Mouse (Mus musculus): Measurements from ENCODE around the gene Adcy6. TPM values are rescaled to one million over a fixed set of nuclear protein-coding genes. Genes with fewer than 3 reads are reported as not detected.

The Adcy6 gene
- polyA plus RNA-seq, 1 experiment from 2014 or later: 9.6 TPM

DNA sequence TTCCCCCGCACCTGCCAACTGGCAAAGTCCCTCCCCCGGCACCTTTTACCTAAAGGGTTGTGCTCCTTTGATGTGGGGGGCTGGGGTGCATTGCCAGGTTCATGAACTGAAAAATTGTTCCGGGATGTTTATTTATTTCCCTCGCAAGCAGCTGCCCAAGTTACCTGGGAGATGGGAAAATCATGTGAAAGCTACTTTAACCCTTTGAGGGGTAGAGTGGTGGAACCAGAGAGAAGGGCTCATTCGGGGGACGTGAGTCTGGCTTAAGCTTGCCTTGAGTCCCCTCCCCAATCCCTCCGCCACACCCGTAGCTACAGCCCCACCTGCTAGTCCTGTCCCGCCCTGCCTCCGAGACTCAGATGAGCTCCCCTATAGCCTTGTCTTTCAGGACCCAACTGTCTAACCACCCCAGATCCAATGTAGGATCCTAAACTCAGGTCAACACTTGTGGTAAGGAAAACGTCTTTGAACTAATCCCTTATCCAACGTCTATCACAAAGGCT is 306 bp upstream of the Adcy6 start:
- Histone ChIP-seq H3K36me3 (ENCODE audit: control insufficient read depth, insufficient read depth, low read length) (no peaks in the 10 kb centered on the region), H3K4me2 (ENCODE audit: low read length) (peak overlapping the region; percentile 90), H3K9ac (replicated peaks; ENCODE audit: low read length) (peak overlapping the region; percentile 87), H3K9me3 (ENCODE audit: control insufficient read depth, low read length) (no peaks in the 10 kb centered on the region), H3K27me3 (ENCODE audit: control insufficient read depth, insufficient read depth, low read length) (no peaks in the 10 kb centered on the region), H3K27ac (replicated peaks; ENCODE audit: low read depth, low read length) (peak overlapping the region; percentile 87), H3K4me1 (ENCODE audit: control insufficient read depth, insufficient read depth, low read length) (peaks cover 25% of the 10 kb centered on the region), H3K4me3 (replicated peaks; ENCODE audit: low read depth, low read length) (peak overlapping the region; percentile 73)
- DNase-seq (peak; percentile 60), ATAC-seq (ENCODE audit: low FRiP score, low TSS enrichment) (no peak)
- 2% methylated on average over 12 of the region's 12 CpGs for WGBS

DNA sequence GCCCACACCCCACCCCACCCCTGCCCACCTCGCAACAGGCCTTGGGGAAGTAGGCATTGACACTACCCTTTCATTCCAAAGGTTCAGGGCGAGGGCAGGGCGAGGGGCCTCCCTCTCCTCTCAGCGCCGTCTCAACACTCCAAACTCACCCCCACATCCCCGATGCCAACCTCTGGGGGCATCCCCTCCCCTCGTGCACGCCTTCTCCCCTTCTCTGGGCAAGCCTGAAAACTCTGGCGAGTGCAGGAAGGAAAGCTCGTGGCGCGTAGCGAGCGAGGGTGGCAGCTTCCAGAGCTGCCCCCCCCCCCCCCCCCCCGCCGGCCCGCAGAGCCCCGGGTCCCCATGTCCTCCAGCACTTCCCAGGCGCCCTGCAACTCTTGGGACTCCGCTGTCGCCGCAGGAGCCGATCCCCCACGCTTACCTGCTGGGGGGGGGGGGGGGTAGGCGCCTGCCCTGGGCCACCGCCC is 1.1 kb downstream of the Adcy6 start:
- peak overlapping the region; percentile 87 for H3K9ac ChIP-seq (replicated peaks; ENCODE audit: low read length)
- DNase-seq (peak; percentile 59), ATAC-seq (ENCODE audit: low FRiP score, low TSS enrichment) (peak; percentile 15)
- WGBS: under 1% methylated on average over 10 of the region's 26 CpGs
- H3K36me3 ChIP-seq (ENCODE audit: control insufficient read depth, insufficient read depth, low read length): peaks cover 7% of the 10 kb centered on the region
- H3K9me3 ChIP-seq (ENCODE audit: control insufficient read depth, low read length): no peaks in the 10 kb centered on the region
- H3K27me3 ChIP-seq (ENCODE audit: control insufficient read depth, insufficient read depth, low read length): no peaks in the 10 kb centered on the region
- H3K4me3 ChIP-seq (replicated peaks; ENCODE audit: low read depth, low read length): peak overlapping the region; percentile 73
- H3K27ac ChIP-seq (replicated peaks; ENCODE audit: low read depth, low read length): peak overlapping the region; percentile 87
- H3K4me1 ChIP-seq (ENCODE audit: control insufficient read depth, insufficient read depth, low read length): peaks cover 21% of the 10 kb centered on the region
- peak overlapping the region; percentile 90 for H3K4me2 ChIP-seq (ENCODE audit: low read length)

DNA sequence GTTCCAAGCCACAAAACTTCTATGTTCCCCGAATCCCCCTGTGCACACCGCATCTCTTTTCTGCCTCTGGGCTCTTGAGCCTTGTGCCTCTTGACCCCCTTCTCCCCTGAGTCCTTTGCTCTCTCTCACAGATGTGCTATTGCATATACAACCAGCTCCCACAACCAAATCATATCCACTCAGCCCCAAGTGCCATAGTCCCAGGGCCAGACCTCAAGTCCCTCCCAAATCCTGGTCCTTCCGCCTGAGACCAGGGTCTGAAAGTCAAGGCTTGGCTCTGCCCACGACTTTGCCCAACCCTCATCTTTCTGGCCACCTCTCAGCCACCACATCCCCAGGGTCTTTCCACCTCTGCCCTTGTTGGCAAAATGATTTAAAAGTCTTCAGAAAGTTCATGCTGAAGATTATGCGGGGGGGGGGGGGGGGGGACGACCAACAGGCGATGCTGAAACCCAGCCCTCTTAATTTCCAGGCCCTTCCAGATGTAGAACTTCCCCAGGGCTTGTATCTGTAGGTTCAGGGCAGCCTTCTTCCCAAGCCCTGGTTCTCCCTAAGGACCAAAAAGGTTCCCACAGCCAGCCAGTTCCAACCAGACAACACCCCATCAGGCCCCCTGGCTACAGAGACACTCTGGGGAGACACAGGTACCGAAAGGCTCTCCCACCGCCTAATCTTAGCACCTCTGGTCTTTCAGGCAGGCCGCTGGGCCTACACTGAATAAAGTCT is 1.7 kb downstream of the Adcy6 start:
- peak overlapping the region; percentile 90 for H3K4me2 ChIP-seq (ENCODE audit: low read length)
- peak; percentile 6; the same call in 1 of the 2 replicates for ATAC-seq (ENCODE audit: low FRiP score, low TSS enrichment)
- H3K4me3 ChIP-seq (replicated peaks; ENCODE audit: low read depth, low read length): peak overlapping the region; percentile 73
- H3K9me3 ChIP-seq (ENCODE audit: control insufficient read depth, low read length): no peaks in the 10 kb centered on the region
- DNase-seq: no peak
- H3K27ac ChIP-seq (replicated peaks; ENCODE audit: low read depth, low read length): 0 out of 2 replicates have a peak overlapping the region, but pooled peaks have one; percentile 87
- H3K27me3 ChIP-seq (ENCODE audit: control insufficient read depth, insufficient read depth, low read length): no peaks in the 10 kb centered on the region
- 11% methylated on average over 10 of the region's 10 CpGs for WGBS
- peaks cover 12% of the 10 kb centered on the region for H3K36me3 ChIP-seq (ENCODE audit: control insufficient read depth, insufficient read depth, low read length)
- H3K4me1 ChIP-seq (ENCODE audit: control insufficient read depth, insufficient read depth, low read length): peaks cover 21% of the 10 kb centered on the region
- peak overlapping the region; percentile 87 for H3K9ac ChIP-seq (replicated peaks; ENCODE audit: low read length)

DNA sequence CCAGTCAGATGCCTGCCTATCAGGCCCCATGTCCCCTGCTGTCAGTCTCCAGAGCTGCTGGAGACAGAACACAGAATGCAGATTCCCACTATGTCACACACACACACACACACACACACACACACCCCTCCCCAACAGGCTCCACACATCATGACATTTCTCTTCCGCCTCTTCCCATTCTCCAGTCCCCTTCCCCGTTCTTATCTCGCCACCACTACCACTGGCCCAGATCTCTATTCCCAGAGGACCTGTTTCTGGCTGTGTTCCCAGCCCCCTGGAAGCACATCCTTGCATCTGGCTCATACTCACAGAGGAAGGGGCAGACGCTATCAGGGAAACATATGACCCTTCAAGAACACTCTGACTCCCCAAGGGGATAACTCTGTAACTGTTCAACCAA is 2.3 kb downstream of the Adcy6 start:
- Histone ChIP-seq H3K9ac (replicated peaks; ENCODE audit: low read length) (0 out of 2 replicates have a peak overlapping the region, but pooled peaks have one; percentile 87), H3K4me1 (ENCODE audit: control insufficient read depth, insufficient read depth, low read length) (peaks cover 21% of the 10 kb centered on the region), H3K9me3 (ENCODE audit: control insufficient read depth, low read length) (no peaks in the 10 kb centered on the region), H3K27ac (replicated peaks; ENCODE audit: low read depth, low read length) (no peak overlapping the region), H3K27me3 (ENCODE audit: control insufficient read depth, insufficient read depth, low read length) (no peaks in the 10 kb centered on the region), H3K36me3 (ENCODE audit: control insufficient read depth, insufficient read depth, low read length) (peaks cover 18% of the 10 kb centered on the region), H3K4me2 (ENCODE audit: low read length) (peak overlapping the region; percentile 90), H3K4me3 (replicated peaks; ENCODE audit: low read depth, low read length) (peak overlapping the region; percentile 73)
- ATAC-seq (ENCODE audit: low FRiP score, low TSS enrichment) (no peak), DNase-seq (peak; percentile 47)
- WGBS: 22% methylated on average over 4 of the region's 4 CpGs

DNA sequence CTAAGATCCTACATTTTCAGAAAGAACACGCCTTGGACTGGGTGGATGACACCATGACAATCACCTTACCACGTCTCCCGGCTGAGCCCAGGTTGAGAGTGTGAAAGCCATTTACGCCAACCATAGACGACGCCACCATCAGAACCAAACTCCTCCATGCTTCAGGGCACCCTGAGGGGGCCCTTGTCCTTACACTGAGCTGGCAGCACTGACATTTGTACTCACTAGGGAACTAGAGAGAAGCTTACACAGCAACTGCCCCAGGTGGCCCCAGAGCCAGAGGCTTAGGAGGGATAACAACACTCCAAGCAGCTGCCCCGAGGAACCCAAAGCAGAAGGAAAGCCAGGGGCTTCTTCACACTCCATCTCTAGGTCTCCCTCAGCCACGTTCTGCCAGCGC is 3.1 kb downstream of the Adcy6 start:
- DNase-seq (no peak), ATAC-seq (ENCODE audit: low FRiP score, low TSS enrichment) (no peak)
- no peak overlapping the region for H3K4me3 ChIP-seq (replicated peaks; ENCODE audit: low read depth, low read length)
- H3K4me2 ChIP-seq (ENCODE audit: low read length): peak overlapping the region; percentile 90; the same call in 1 of the 2 replicates
- peaks cover 20% of the 10 kb centered on the region for H3K36me3 ChIP-seq (ENCODE audit: control insufficient read depth, insufficient read depth, low read length)
- no peaks in the 10 kb centered on the region for H3K9me3 ChIP-seq (ENCODE audit: control insufficient read depth, low read length)
- no peak overlapping the region for H3K9ac ChIP-seq (replicated peaks; ENCODE audit: low read length)
- H3K27me3 ChIP-seq (ENCODE audit: control insufficient read depth, insufficient read depth, low read length): no peaks in the 10 kb centered on the region
- H3K4me1 ChIP-seq (ENCODE audit: control insufficient read depth, insufficient read depth, low read length): peaks cover 21% of the 10 kb centered on the region
- 57% methylated on average over 9 of the region's 9 CpGs for WGBS
- no peak overlapping the region for H3K27ac ChIP-seq (replicated peaks; ENCODE audit: low read depth, low read length)

DNA sequence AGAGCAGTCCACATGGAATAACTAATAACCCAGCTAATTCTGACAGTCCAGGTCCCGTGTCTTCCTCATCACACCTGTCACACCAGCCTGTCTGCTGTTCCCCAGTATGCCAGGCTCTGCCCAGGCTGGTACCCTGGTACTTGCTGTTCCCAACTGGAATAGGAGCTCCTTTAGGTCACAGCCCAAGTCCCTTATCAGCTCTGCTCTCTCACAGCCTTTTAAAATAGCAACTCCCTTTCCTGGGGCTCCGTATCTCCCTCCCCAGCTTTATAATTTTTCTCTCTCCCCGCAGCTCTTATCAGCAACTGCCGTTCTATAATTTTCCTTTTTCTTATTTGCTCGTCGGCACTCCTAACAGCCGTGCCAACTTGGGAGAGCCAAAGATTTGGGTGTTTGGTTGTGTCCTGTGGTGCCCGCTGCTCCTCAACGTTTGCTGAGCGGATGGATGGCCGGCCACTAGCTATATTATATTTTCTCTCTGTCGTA is 3.8 kb downstream of the Adcy6 start:
- Histone ChIP-seq H3K36me3 (ENCODE audit: control insufficient read depth, insufficient read depth, low read length) (peaks cover 25% of the 10 kb centered on the region), H3K4me1 (ENCODE audit: control insufficient read depth, insufficient read depth, low read length) (peaks cover 21% of the 10 kb centered on the region), H3K4me2 (ENCODE audit: low read length) (no peak overlapping the region), H3K9me3 (ENCODE audit: control insufficient read depth, low read length) (no peaks in the 10 kb centered on the region), H3K27me3 (ENCODE audit: control insufficient read depth, insufficient read depth, low read length) (no peaks in the 10 kb centered on the region), H3K9ac (replicated peaks; ENCODE audit: low read length) (no peak overlapping the region), H3K4me3 (replicated peaks; ENCODE audit: low read depth, low read length) (no peak overlapping the region), H3K27ac (replicated peaks; ENCODE audit: low read depth, low read length) (no peak overlapping the region)
- ATAC-seq (ENCODE audit: low FRiP score, low TSS enrichment): no peak
- no peak for DNase-seq
- WGBS: 94% methylated on average over 12 of the region's 12 CpGs

DNA sequence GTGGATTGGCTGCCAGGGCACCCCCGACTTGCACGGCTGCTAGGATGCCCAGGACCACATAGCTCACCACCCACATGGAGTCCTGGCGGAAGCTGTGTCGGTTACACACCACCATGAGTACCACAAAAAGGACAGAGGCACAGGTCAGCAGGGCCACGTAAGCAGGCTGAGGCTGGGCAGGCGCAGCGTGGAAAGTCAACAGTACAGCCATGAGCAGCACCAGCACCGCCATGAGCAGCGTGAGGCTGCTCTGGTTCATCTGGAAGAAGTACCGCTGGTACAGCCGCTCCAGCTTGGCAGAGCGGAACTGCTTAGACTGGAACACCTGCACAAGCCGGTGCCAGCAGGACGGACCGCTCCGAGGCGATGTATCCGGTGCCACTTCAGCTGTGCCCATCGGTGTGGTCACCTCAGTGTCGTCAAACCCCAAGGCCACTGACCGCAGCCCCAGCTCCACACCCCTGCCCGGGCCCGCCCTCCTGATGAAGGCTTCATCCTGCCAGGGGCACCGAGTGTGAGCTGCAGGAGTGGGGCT is 5.8 kb downstream of the Adcy6 start:
- Histone ChIP-seq H3K9me3 (ENCODE audit: control insufficient read depth, low read length) (no peaks in the 10 kb centered on the region), H3K36me3 (ENCODE audit: control insufficient read depth, insufficient read depth, low read length) (peaks cover 38% of the 10 kb centered on the region), H3K9ac (replicated peaks; ENCODE audit: low read length) (no peak overlapping the region), H3K27me3 (ENCODE audit: control insufficient read depth, insufficient read depth, low read length) (no peaks in the 10 kb centered on the region), H3K4me3 (replicated peaks; ENCODE audit: low read depth, low read length) (no peak overlapping the region), H3K4me1 (ENCODE audit: control insufficient read depth, insufficient read depth, low read length) (peaks cover 21% of the 10 kb centered on the region), H3K4me2 (ENCODE audit: low read length) (no peak overlapping the region), H3K27ac (replicated peaks; ENCODE audit: low read depth, low read length) (no peak overlapping the region)
- DNase-seq (no peak), ATAC-seq (ENCODE audit: low FRiP score, low TSS enrichment) (no peak)
- WGBS: 94% methylated on average over 24 of the region's 24 CpGs

DNA sequence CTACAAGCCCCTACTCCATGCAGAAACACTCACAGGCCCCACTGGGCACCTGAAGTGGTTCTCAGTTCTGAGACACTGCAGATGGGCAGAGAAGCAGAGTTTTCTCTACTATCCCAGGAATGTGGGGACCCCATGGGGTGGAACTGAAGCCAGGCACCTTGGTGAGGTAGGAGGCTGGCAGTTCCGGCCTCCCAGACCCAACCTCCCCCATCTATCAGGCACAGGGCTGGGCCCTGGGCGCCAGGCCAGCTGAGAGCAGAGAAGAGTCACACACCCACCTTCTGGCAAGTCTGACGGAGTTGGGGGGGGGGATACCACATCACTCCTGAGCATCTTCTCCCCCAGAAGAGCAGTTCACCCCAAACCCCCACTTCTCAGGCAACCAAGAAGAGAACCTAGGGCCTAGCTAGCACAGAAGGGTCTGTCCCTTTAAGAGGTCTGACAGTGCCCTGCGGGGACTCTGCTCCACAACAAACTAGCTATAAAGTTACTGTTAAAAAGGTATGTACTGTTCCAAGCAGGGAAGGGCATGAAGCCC is 6.9 kb downstream of the Adcy6 start:
- ATAC-seq (ENCODE audit: low FRiP score, low TSS enrichment) (no peak), DNase-seq (no peak)
- no peak overlapping the region for H3K27ac ChIP-seq (replicated peaks; ENCODE audit: low read depth, low read length)
- peaks cover 48% of the 10 kb centered on the region for H3K36me3 ChIP-seq (ENCODE audit: control insufficient read depth, insufficient read depth, low read length)
- H3K27me3 ChIP-seq (ENCODE audit: control insufficient read depth, insufficient read depth, low read length): no peaks in the 10 kb centered on the region
- no peaks in the 10 kb centered on the region for H3K9me3 ChIP-seq (ENCODE audit: control insufficient read depth, low read length)
- WGBS: 73% methylated on average over 4 of the region's 4 CpGs
- peaks cover 14% of the 10 kb centered on the region for H3K4me1 ChIP-seq (ENCODE audit: control insufficient read depth, insufficient read depth, low read length)
- no peak overlapping the region for H3K9ac ChIP-seq (replicated peaks; ENCODE audit: low read length)
- H3K4me3 ChIP-seq (replicated peaks; ENCODE audit: low read depth, low read length): no peak overlapping the region
- H3K4me2 ChIP-seq (ENCODE audit: low read length): no peak overlapping the region
